8 mouse cellular contexts compared by ENCODE assay signal in genomic region chr19:47339165-47339564, GRCm38 (mm10).
A peak's percentile ranks its signal among the peaks of the same experiment; 100 is the strongest.
DNase-seq lines count a peak whose midpoint lies in the region; ATAC-seq and TF ChIP-seq lines count a peak whose summit lies in the region.

No protein-coding gene starts in this region.

- H3K4me2 ChIP-seq in forebrain, postnatal 0 days (ENCODE audit: low read depth), result peak overlapping the region; percentile 54
- H3K4me2 ChIP-seq in hindbrain, embryonic 12.5 days (replicated peaks), result peak overlapping the region; percentile 53

- WGBS in cerebellum, adult 2 months, result 3% methylated on average over 17 of the region's 17 CpGs
- 1% methylated on average over 17 of the region's 17 CpGs for WGBS in forebrain, postnatal 0 days
- WGBS in hindbrain, embryonic 12.5 days, result 1% methylated on average over 17 of the region's 17 CpGs

- peak overlapping the region; percentile 61 for H3K4me3 ChIP-seq in cerebellum, adult 2 months (replicated peaks; ENCODE audit: insufficient read depth, low read depth, low read length)
- H3K4me3 ChIP-seq in forebrain, postnatal 0 days (ENCODE audit: low read depth, low read length), result peak overlapping the region; percentile 32
- peak overlapping the region; percentile 28 for H3K4me3 ChIP-seq in hindbrain, embryonic 12.5 days

- H3K9ac ChIP-seq in forebrain, postnatal 0 days, result 0 out of 2 replicates have a peak overlapping the region, but pooled peaks have one; percentile 2
- peak overlapping the region; percentile 23; the same call in 1 of the 2 replicates for H3K9ac ChIP-seq in hindbrain, embryonic 12.5 days

- peaks cover 8% of the 10 kb centered on the region; the same call in 1 of the 2 replicates for H3K4me1 ChIP-seq in cerebellum, adult 2 months (ENCODE audit: control insufficient read depth, insufficient read depth, low read length)
- peaks cover 10% of the 10 kb centered on the region for H3K4me1 ChIP-seq in forebrain, postnatal 0 days (ENCODE audit: insufficient read depth)
- H3K4me1 ChIP-seq in hindbrain, embryonic 12.5 days, result peaks cover 48% of the 10 kb centered on the region

- no peak for ATAC-seq in forebrain, postnatal 0 days
- no peak for ATAC-seq in hindbrain, embryonic 12.5 days (ENCODE audit: low FRiP score)
- ATAC-seq in megakaryocyte, adult 5-6 weeks (ENCODE audit: poor library complexity, severe bottlenecking), result peak; percentile 51; the same call in 1 of the 2 replicates

- no peaks in the 10 kb centered on the region; the same call in 1 of the 2 replicates for H3K27me3 ChIP-seq in cerebellum, adult 2 months (ENCODE audit: control insufficient read depth, insufficient read depth, low read length)
- H3K27me3 ChIP-seq in forebrain, postnatal 0 days (ENCODE audit: insufficient read depth, low read length), result peaks cover 16% of the 10 kb centered on the region
- H3K27me3 ChIP-seq in hindbrain, embryonic 12.5 days, result peaks cover 33% of the 10 kb centered on the region

- no peaks in the 10 kb centered on the region for H3K9me3 ChIP-seq in forebrain, postnatal 0 days (ENCODE audit: low read length)
- no peaks in the 10 kb centered on the region for H3K9me3 ChIP-seq in hindbrain, embryonic 12.5 days (replicated peaks)

- TF ChIP-seq POLR2A in cerebellum, adult 2 months (IDR thresholded peaks at IDR 0.05; ENCODE audit: borderline replicate concordance, insufficient read depth, low read length), result no peak

- DNase-seq in NIH3T3 (ENCODE audit: low read depth), result peak; percentile 91
- peak; percentile 77 to 90 for DNase-seq in cerebellum, adult 2 months
- peak; percentile 90 for DNase-seq in forebrain, postnatal 0 days
- DNase-seq in layer of hippocampus, postnatal 36 days, result peak; percentile 82 to 83
- peak; percentile 88 to 95 for DNase-seq in right cerebral cortex, adult 2 months (ENCODE audit: low spot score in 2 of 2)
- DNase-seq in urinary bladder, adult 2 months (ENCODE audit: low spot score), result peak; percentile 71

- H3K27ac ChIP-seq in cerebellum, adult 2 months (ENCODE audit: insufficient read depth, low read length), result no peak overlapping the region
- H3K27ac ChIP-seq in forebrain, postnatal 0 days (ENCODE audit: low read depth, low read length), result no peak overlapping the region
- no peak overlapping the region for H3K27ac ChIP-seq in hindbrain, embryonic 12.5 days

- H3K36me3 ChIP-seq in forebrain, postnatal 0 days (ENCODE audit: insufficient read depth), result no peaks in the 10 kb centered on the region
- H3K36me3 ChIP-seq in hindbrain, embryonic 12.5 days, result no peaks in the 10 kb centered on the region

- peak; percentile 86 for TF ChIP-seq CTCF in cerebellum, adult 2 months (IDR thresholded peaks at IDR 0.05; ENCODE audit: borderline replicate concordance, insufficient read depth, low read depth, low read length)
- TF ChIP-seq CTCF in forebrain, postnatal 0 days (IDR thresholded peaks at IDR 0.05; ENCODE audit: low read depth), result peak; percentile 90
